Mouse (Mus musculus) thymus, adult 2 months (tissue): ENCODE data around the gene Plch2. TPM values are rescaled to one million over a fixed set of nuclear protein-coding genes. Genes with fewer than 3 reads are reported as not detected.
"Not testable (repeated sequence)": the region's sequence is repeated elsewhere in the genome, so short reads cannot be mapped to it uniquely, and the experiment has no call there.

ENCODE experiments used
- DNase-seq: peaks from one replicate; pipeline ENCODE4 v3.0.0; 2021
- H3K27ac ChIP-seq: fragments of 200-500 bp; 2 replicates; pipeline ENCODE4 v1.5.1; 2012; ENCODE audit warnings: low read length, control low read depth; ENCODE audit not compliant: control insufficient read depth, insufficient read depth
- H3K27me3 ChIP-seq: fragments of 200-500 bp; 2 replicates; pipeline ENCODE4 v1.6.1; 2012; ENCODE audit warnings: mild to moderate bottlenecking, low read length, moderate library complexity, mixed read lengths; ENCODE audit not compliant: control insufficient read depth, insufficient read depth
- H3K36me3 ChIP-seq: fragments of 200-500 bp; 2 replicates; pipeline ENCODE4 v1.6.1; 2012; ENCODE audit warnings: mild to moderate bottlenecking, low read length, moderate library complexity; ENCODE audit not compliant: control insufficient read depth, insufficient read depth
- H3K4me1 ChIP-seq: fragments of 200-500 bp; replicated peaks from 2 replicates; pipeline ENCODE4 v1.6.1; 2012; ENCODE audit warnings: low read length; ENCODE audit not compliant: control insufficient read depth, insufficient read depth
- H3K4me3 ChIP-seq: fragments of 200-500 bp; 2 replicates; pipeline ENCODE4 v1.5.1; 2012; ENCODE audit warnings: mild to moderate bottlenecking, low read length, control low read depth, moderate library complexity; ENCODE audit not compliant: control insufficient read depth, insufficient read depth
- CTCF ChIP-seq: fragments of 200-500 bp; IDR thresholded peaks from 2 replicates; pipeline ENCODE4 v1.5.1; 2012; ENCODE audit warnings: mild to moderate bottlenecking, control low read depth, low read length, moderate library complexity, borderline replicate concordance; ENCODE audit not compliant: control insufficient read depth, poor library complexity, insufficient read depth; ENCODE audit errors: extremely low read depth
- POLR2A ChIP-seq: fragments of 200-500 bp; IDR thresholded peaks from 2 replicates; pipeline ENCODE4 v1.6.1; 2012; ENCODE audit warnings: mild to moderate bottlenecking, low read length, control low read depth, moderate library complexity; ENCODE audit not compliant: control insufficient read depth, poor library complexity, insufficient read depth; ENCODE audit errors: extremely low read depth
- WGBS: fragments of 180-500 bp; shearing (Covaris S2); methylation state at CpG from one replicate; pipeline ENCODE4 v1.1.7; 2018; 5-methylcytosine and 5-hydroxymethylcytosine counted together
- polyA plus RNA-seq: library from polyadenylated mRNA; depleted of rRNA; stranded (reverse); fragments of >200 nt; gene quantifications from 2 replicates; pipeline ENCODE4 v1.2.3, GENCODE M21; 2012

Gene Plch2
- polyA plus RNA-seq, 1 experiment: 10.0 TPM

GRCm38 (mm10) chr4:155086108-155087024, 29.8 kb upstream of the Plch2 start, which contains the start of the genes Rer1 and Morn1:
TSS of gene Rer1 (minus strand) at chr4:155086382.
TSS of gene Morn1 (plus strand) at chr4:155086577.
- peak; percentile 99 for DNase-seq
- Histone ChIP-seq H3K4me1 (peaks cover 32% of the 10 kb centered on the region), H3K36me3 (0 out of 2 replicates have a peak, but pooled peaks cover 3% of the 10 kb centered on the region), H3K27ac (peak within 1 kb of the TSS; percentile 5; the same call in 1 of the 2 replicates), H3K4me3 (peak within 1 kb of the TSS; percentile 78), H3K27me3 (no peaks in the 10 kb centered on the region)
- WGBS: under 1% methylated on average over 85 of the region's 85 CpGs
- TF ChIP-seq POLR2A (peak; percentile 90), CTCF (0 out of 2 replicates have a peak, but pooled peaks have one; percentile 46)

GRCm38 (mm10) chr4:155085206-155086107, 28.9 kb upstream of the Plch2 start:
- Histone ChIP-seq H3K27me3 (no peaks in the 10 kb centered on the region), H3K4me1 (peaks cover 32% of the 10 kb centered on the region), H3K36me3 (peaks cover 6% of the 10 kb centered on the region), H3K4me3 (peak overlapping the region; percentile 64), H3K27ac (peak overlapping the region; percentile 5; the same call in 1 of the 2 replicates)
- TF ChIP-seq CTCF (no peak), POLR2A (no peak)
- no peak for DNase-seq
- 5% methylated on average over 35 of the region's 35 CpGs for WGBS

GRCm38 (mm10) chr4:155084351-155084750, 27.8 kb upstream of the Plch2 start:
- H3K27me3 ChIP-seq: no peaks in the 10 kb centered on the region
- TF ChIP-seq POLR2A: no peak
- TF ChIP-seq CTCF: no peak
- no peak for DNase-seq
- 96% methylated on average over 7 of the region's 7 CpGs for WGBS
- H3K4me1 ChIP-seq: peaks cover 32% of the 10 kb centered on the region
- peaks cover 17% of the 10 kb centered on the region for H3K36me3 ChIP-seq
- H3K4me3 ChIP-seq: no peak overlapping the region
- no peak overlapping the region for H3K27ac ChIP-seq

- 94% methylated on average over 4 of the region's 4 CpGs for WGBS
These were observed 27.0 kb upstream of the Plch2 start for GRCm38 (mm10) chr4:155083553-155083952.

GRCm38 (mm10) chr4:155079666-155080065, 23.1 kb upstream of the Plch2 start:
- no peaks in the 10 kb centered on the region for H3K27me3 ChIP-seq
- H3K36me3 ChIP-seq: peaks cover 50% of the 10 kb centered on the region
- WGBS: 96% methylated on average over 6 of the region's 6 CpGs
- TF ChIP-seq POLR2A (no peak), CTCF (no peak)
- no peak for DNase-seq
- no peak overlapping the region for H3K27ac ChIP-seq
- no peak overlapping the region for H3K4me3 ChIP-seq
- peaks cover 18% of the 10 kb centered on the region for H3K4me1 ChIP-seq

More at GRCm38 (mm10) chr4:155083553-155083952, 27.0 kb upstream of the Plch2 start:
- TF ChIP-seq CTCF: no peak
- no peak for TF ChIP-seq POLR2A
- no peak for DNase-seq
- no peaks in the 10 kb centered on the region for H3K27me3 ChIP-seq
- no peak overlapping the region for H3K4me3 ChIP-seq
- H3K36me3 ChIP-seq: peaks cover 22% of the 10 kb centered on the region
- H3K4me1 ChIP-seq: peaks cover 32% of the 10 kb centered on the region
- H3K27ac ChIP-seq: no peak overlapping the region

- Histone ChIP-seq H3K36me3 (peaks cover 57% of the 10 kb centered on the region), H3K4me1 (peaks cover 14% of the 10 kb centered on the region)
- H3K27me3 ChIP-seq, H3K27ac ChIP-seq, DNase-seq, H3K4me3 ChIP-seq: not testable (repeated sequence)
- 95% methylated on average over 10 of the region's 10 CpGs for WGBS
These were observed 22.2 kb upstream of the Plch2 start for GRCm38 (mm10) chr4:155078808-155079207.
